Mouse (Mus musculus) cortical plate, adult 2 months (tissue): Measurements from ENCODE around the gene Nfe2. TPM values are rescaled to one million over a fixed set of nuclear protein-coding genes. Genes with fewer than 3 reads are reported as not detected.

Experiments
- H3K27ac ChIP-seq: fragments of 200-500 bp; 2 replicates; pipeline ENCODE4 v1.5.1; 2012; ENCODE audit warnings: low read length, control low read depth, inconsistent platforms; ENCODE audit not compliant: insufficient read depth
- H3K4me1 ChIP-seq: fragments of 200-500 bp; 2 replicates; pipeline ENCODE4 v1.6.1; 2011; ENCODE audit warnings: low read length; ENCODE audit not compliant: control insufficient read depth, insufficient read depth
- H3K4me3 ChIP-seq: fragments of 200-500 bp; 2 replicates; pipeline ENCODE4 v1.5.1; 2011; ENCODE audit warnings: mild to moderate bottlenecking, low read length, control low read depth; ENCODE audit not compliant: insufficient read depth
- CTCF ChIP-seq: fragments of 200-500 bp; IDR thresholded peaks from 2 replicates; pipeline ENCODE4 v1.5.1; 2011; ENCODE audit warnings: mild to moderate bottlenecking, control low read depth, low read length; ENCODE audit not compliant: insufficient read depth; ENCODE audit errors: extremely low read depth
- POLR2A ChIP-seq: fragments of 200-500 bp; IDR thresholded peaks from 2 replicates; pipeline ENCODE4 v1.6.1; 2011; ENCODE audit warnings: mild to moderate bottlenecking, low read length, control low read depth; ENCODE audit not compliant: insufficient read depth; ENCODE audit errors: extremely low read depth
- polyA plus RNA-seq: library from polyadenylated mRNA; depleted of rRNA; stranded (reverse); fragments of >200 nt; gene quantifications from 2 replicates; pipeline ENCODE4 v1.2.3, GENCODE M21; 2012

The Nfe2 gene
- polyA plus RNA-seq, 1 experiment, result 0.21 TPM

DNA sequence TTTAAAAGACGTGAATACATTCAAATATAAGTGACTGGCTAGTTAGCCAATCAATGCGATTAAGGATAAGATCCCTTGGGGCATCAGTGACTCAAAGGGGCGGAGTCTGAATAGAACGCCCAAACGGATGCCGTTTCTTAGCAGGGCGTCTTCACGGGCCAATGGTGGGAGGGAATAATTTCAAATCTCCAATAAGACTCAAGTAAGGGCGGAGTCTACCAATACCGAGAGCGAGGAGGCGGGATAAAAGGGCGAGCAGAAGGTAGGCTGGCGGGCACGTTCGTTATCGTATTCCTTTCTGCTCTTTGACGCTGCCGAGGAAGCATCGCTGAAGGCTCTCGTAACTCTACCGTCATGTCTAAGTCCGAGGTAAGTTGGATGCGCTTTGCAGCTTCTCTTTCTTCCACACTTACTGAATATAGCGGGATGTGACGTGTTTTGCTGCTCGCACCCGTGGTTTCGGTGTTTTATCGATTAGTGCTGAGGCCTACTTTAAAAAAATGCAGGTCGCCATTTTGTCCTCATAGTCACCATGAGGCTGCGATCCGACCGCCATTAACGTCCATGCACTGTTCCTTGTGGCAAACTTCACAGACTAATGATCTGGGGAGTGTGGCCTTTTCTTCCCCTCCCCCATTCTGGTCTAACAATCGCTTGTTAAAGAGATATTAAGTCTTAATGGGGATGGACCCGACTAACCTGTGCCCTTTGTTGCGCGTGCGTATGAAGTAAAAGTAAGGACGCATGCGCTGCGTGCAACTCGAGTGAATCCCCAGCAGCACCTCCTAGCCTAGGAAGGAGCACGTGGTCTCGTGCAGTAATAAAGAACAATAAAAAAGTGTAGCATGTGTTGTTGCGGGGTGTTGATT is 17.8 kb downstream of the Nfe2 start, which contains the start of gene Hnrnpa1:
Gene Hnrnpa1 (plus strand): TSS at position 273 of the 869 bp plus-strand sequence.
- peak within 1 kb of the TSS; percentile 51 for H3K27ac ChIP-seq
- no peaks in the 10 kb centered on the region for H3K4me1 ChIP-seq

DNA sequence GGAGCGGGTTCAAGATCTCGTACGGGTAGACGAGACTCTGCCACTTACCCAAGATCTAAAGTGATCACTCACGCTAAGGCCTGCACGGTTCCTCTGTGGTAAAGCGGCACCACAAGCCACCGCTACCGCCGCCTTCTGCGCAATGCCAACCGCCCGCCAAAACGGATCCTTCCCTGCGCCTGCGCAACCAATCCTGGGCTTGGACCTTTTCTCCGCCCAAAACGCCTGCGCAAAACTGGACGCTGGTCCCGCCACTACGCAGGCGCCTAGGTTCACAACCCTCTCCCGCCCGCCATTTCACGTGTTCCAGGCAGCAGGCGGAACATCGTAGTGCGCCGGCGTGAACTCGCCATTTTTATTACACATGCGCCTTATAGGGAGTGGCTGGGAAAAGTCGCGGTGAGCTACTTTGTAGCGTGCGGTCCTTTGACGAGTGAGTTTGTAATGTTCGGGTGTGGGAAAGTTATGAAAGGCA is 18.5 kb downstream of the Nfe2 start, which contains the start of gene Cbx5:
Gene Cbx5 (minus strand): TSS at position 132 of the 475 bp plus-strand sequence.
- Histone ChIP-seq H3K27ac (peak within 1 kb of the TSS; percentile 51), H3K4me3 (peak within 1 kb of the TSS; percentile 79), H3K4me1 (no peaks in the 10 kb centered on the region)
- peak; percentile 51; the same call in 1 of the 2 replicates for TF ChIP-seq POLR2A
- no peak for TF ChIP-seq CTCF

More for the DNA sequence above, 17.8 kb downstream of the Nfe2 start, which contains the start of gene Hnrnpa1:
- H3K4me3 ChIP-seq, result peak within 1 kb of the TSS; percentile 79
- TF ChIP-seq POLR2A (peak; percentile 99), CTCF (no peak)

DNA sequence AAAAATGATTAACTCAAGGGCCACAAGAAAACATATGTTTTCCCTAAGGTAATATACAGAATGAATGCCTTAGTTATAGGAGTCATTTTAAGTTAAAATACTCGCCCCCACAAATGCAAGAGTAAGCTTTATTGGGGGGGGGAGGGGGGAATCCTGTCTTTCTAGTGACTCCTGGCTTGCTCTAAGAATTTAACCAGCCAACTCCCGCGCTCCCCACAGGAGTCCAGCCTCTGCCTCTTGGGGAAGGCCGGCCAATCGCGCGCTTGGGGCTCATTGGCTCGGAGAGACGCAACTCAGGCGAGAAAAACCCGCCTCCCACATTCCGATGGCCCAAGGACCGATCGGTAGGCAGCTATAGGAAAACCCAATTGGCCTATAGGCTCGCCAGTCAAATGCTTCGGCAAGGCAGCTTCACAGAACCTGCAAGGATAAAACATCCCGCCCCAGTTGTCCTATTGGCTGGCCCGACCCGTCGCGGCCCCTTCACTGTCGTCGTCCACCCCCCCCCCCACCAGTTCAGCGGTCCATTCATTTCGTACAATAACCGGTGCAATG is 19.0 kb downstream of the Nfe2 start:
- TF ChIP-seq CTCF (no peak), POLR2A (no peak)

DNA sequence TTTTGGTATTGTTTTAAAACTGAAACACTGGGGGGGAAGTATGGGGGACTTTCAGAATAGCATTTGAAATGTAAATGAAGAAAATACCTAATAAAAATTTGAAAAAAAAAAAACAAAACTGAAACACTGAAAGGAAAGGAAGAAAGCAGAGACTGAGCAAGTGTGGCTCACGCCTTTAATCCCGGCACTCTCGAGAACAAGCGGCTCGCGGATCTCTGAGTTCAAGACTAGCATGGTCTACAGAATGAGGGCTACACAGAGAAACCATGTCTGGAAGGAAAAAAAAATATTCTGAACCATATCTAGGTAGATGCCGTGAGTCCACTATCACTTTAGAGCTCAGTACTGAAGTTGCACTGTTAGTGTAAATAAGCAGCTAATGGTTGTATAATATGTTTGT is 20.9 kb downstream of the Nfe2 start:
- Histone ChIP-seq H3K4me1 (no peaks in the 10 kb centered on the region), H3K4me3 (no peak overlapping the region)
- TF ChIP-seq POLR2A (no peak), CTCF (no peak)

More for the DNA sequence above, 19.0 kb downstream of the Nfe2 start:
- peak overlapping the region; percentile 51 for H3K27ac ChIP-seq
- no peaks in the 10 kb centered on the region for H3K4me1 ChIP-seq
- peak overlapping the region; percentile 79 for H3K4me3 ChIP-seq

DNA sequence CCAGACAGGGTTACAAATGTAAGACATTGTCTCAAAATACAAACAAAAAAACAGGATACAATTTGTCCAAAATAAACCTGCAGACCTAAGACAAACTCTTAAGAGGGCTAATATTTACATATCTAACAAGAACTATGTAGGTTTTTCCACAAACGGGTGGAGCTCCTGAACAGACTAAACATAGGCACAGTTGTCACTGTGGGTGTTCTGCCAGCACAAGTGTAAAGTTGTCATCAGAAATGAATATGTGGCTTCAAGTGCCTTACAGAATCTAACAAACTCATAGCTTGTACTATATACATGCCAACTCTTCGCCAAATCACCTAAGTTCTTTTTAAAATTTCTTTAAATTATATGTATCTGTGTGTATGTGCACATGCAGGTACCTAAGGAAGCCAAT is 25.1 kb downstream of the Nfe2 start:
- Histone ChIP-seq H3K4me1 (no peaks in the 10 kb centered on the region), H3K4me3 (no peak overlapping the region), H3K27ac (no peak overlapping the region)
- no peak for TF ChIP-seq CTCF
- no peak for TF ChIP-seq POLR2A

More for the DNA sequence above, 20.9 kb downstream of the Nfe2 start:
- H3K27ac ChIP-seq, result no peak overlapping the region

DNA sequence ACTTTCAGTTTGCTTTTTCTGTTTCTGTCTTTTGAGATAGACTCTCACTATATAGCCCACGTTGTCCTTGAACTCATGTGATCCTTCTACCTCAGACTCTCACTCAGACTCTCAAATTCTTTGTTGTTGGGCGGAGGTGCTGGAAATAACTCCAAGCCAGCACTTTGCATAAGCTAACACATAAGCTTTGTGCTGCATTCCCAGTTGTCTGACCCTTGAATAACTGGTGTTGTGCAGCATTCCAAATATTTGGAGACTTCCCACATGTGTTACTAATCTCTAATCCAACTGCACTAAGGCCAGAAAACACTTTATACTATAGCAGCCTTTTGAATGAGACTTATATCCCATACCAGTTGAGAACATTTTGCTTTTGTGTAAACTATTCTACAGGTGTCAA is 29.3 kb downstream of the Nfe2 start:
- Histone ChIP-seq H3K4me1 (no peaks in the 10 kb centered on the region), H3K4me3 (no peak overlapping the region), H3K27ac (no peak overlapping the region)
- TF ChIP-seq POLR2A (no peak), CTCF (no peak)

DNA sequence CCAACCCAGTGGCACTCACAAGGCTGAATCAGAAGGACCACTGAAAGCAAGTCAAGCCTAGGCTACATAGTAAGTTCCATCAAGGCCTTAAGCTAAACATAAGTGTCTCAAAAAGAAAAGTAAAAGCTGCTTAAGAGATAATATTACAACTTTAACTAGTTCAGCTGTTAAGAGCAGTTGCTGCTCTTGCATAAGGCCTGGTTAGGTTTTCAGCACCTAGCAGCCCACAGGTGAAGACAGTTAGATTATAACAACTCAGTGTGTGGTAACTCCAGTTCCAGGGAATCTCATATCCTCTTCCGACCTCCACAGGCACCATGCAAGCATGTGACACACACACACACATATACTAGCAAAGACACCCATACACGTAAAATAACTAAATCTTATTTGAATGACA is 30.6 kb downstream of the Nfe2 start:
- Histone ChIP-seq H3K27ac (no peak overlapping the region), H3K4me1 (no peaks in the 10 kb centered on the region), H3K4me3 (no peak overlapping the region)
- TF ChIP-seq POLR2A, result no peak
- no peak for TF ChIP-seq CTCF

DNA sequence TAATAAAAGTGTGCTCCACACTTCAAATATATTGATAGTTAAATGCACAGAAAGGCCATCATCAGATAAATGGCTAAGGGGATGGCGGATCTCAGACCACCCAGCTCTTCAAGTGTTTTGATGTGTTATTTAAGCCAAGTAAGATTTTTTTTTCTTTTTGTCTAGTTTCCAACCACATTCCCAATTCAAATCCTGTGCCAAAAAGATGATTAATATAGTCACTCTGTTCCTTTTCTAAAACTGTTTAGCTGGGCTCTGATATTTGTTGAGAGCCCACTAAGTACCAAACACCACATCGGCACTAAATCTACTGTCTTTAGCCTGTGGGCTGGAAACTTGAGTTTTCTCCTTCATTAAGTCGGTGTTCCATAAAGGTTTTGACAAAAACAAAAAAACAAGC is 31.2 kb downstream of the Nfe2 start:
- Histone ChIP-seq H3K4me1 (no peaks in the 10 kb centered on the region), H3K4me3 (no peak overlapping the region), H3K27ac (no peak overlapping the region)
- no peak for TF ChIP-seq CTCF
- no peak for TF ChIP-seq POLR2A

DNA sequence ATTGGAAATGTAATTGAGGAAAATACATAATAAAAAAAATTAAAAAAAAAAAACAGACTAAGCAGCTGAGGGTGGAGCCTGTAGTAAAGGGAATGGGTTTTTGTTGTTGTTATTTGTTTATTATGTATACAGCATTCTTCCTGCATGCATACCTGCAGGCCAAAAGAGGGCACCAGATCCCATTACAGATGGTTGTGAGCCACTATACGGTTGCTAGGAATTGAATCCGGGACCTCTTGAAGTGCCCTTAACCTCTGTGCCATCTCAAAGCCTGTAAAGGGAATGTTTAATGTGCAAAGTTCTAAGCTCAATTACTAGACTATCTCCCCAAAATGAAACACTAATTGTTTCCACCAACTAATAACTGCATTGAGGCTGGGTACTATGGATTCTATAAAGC is 34.0 kb downstream of the Nfe2 start:
- TF ChIP-seq POLR2A (no peak), CTCF (no peak)
- H3K27ac ChIP-seq, result no peak overlapping the region
- H3K4me1 ChIP-seq, result no peaks in the 10 kb centered on the region
- H3K4me3 ChIP-seq, result no peak overlapping the region
